Mouse (Mus musculus): ENCODE results near the gene Wasl.

GRCm38 (mm10) chr6:24573319-24573718 is 91.5 kb downstream of the Wasl start:
- TF ChIP-seq FLI1 (IDR thresholded peaks at IDR 0.05; ENCODE audit: low read length): no peak
- TF ChIP-seq GATA1 (IDR thresholded peaks at IDR 0.05; ENCODE audit: borderline replicate concordance, low read length): no peak

Data from megakaryocyte, embryonic 14.5 days (primary cell).